Mouse (Mus musculus) heart, adult 2 months (tissue): Measurements from ENCODE around the gene C2cd5. TPM values are rescaled to one million over a fixed set of nuclear protein-coding genes. Genes with fewer than 3 reads are reported as not detected.

Experiments used
- DNase-seq, 2 experiments: peaks; one replicate each; pipeline ENCODE4 v3.0.0; 2021
- H3K27ac ChIP-seq: fragments of 200-600 bp; 2 replicates; pipeline ENCODE4 v1.8.1; 2022
- H3K27me3 ChIP-seq: fragments of 200-500 bp; 2 replicates; pipeline ENCODE4 v1.6.1; 2012; ENCODE audit warnings: mild to moderate bottlenecking, low read length, inconsistent platforms, mixed read lengths; ENCODE audit not compliant: control insufficient read depth, insufficient read depth
- H3K36me3 ChIP-seq: fragments of 200-500 bp; 2 replicates; pipeline ENCODE4 v1.6.1; 2012; ENCODE audit warnings: low read length, inconsistent platforms; ENCODE audit not compliant: control insufficient read depth, insufficient read depth
- H3K4me1 ChIP-seq: fragments of 200-500 bp; 2 replicates; pipeline ENCODE4 v1.6.1; 2011; ENCODE audit warnings: low read length; ENCODE audit not compliant: control insufficient read depth, insufficient read depth
- H3K4me3 ChIP-seq: fragments of 200-600 bp; 2 replicates; pipeline ENCODE4 v1.8.1; 2022
- H3K79me2 ChIP-seq: fragments of 200-500 bp; replicated peaks from 2 replicates; pipeline ENCODE4 v1.6.1; 2012; ENCODE audit warnings: mild to moderate bottlenecking, inconsistent platforms, low read length, moderate library complexity, mixed read lengths; ENCODE audit not compliant: control insufficient read depth, insufficient read depth
- H3K9ac ChIP-seq: fragments of 200-500 bp; 2 replicates; pipeline ENCODE4 v1.6.1; 2012; ENCODE audit warnings: low read depth, mild to moderate bottlenecking, control low read depth, inconsistent platforms, low read length, mixed read lengths
- CTCF ChIP-seq: fragments of 200-600 bp; IDR thresholded peaks from 2 replicates; pipeline ENCODE4 v1.8.1; 2022; ENCODE audit warnings: antibody characterized with exemption, mild to moderate bottlenecking, moderate library complexity
- EP300 ChIP-seq: fragments of 200-500 bp; IDR thresholded peaks from 2 replicates; pipeline ENCODE4 v1.6.1; 2011; ENCODE audit warnings: low read depth, low read length, control low read depth; ENCODE audit not compliant: insufficient read depth
- POLR2A ChIP-seq: fragments of 200-500 bp; IDR thresholded peaks from 2 replicates; pipeline ENCODE4 v1.6.1; 2011; ENCODE audit warnings: mild to moderate bottlenecking, low read depth, low read length, control low read depth; ENCODE audit not compliant: insufficient read depth
- WGBS: fragments of 180-500 bp; shearing (Covaris S2); methylation state at CpG from one replicate; pipeline ENCODE4 v1.1.7; 2018; 5-methylcytosine and 5-hydroxymethylcytosine counted together
- intact Hi-C: fragments of 180-260 bp; cut with DNase I; formaldehyde crosslinking; loops from one replicate; pipeline ENCODE4 v1.15.1; 2025
- polyA plus RNA-seq: library from polyadenylated mRNA; depleted of rRNA; stranded (reverse); fragments of >200 nt; gene quantifications from 2 replicates; pipeline ENCODE4 v1.2.3, GENCODE M21; 2012
- total RNA-seq, 2 experiments: library from RNA; stranded (reverse); gene quantifications; 2 replicates each; pipeline ENCODE4 v1.2.3; 2021

Gene C2cd5
- total and polyA plus RNA-seq, 3 experiments: 8.6 to 10.7 (median 9.9) TPM

DNA sequence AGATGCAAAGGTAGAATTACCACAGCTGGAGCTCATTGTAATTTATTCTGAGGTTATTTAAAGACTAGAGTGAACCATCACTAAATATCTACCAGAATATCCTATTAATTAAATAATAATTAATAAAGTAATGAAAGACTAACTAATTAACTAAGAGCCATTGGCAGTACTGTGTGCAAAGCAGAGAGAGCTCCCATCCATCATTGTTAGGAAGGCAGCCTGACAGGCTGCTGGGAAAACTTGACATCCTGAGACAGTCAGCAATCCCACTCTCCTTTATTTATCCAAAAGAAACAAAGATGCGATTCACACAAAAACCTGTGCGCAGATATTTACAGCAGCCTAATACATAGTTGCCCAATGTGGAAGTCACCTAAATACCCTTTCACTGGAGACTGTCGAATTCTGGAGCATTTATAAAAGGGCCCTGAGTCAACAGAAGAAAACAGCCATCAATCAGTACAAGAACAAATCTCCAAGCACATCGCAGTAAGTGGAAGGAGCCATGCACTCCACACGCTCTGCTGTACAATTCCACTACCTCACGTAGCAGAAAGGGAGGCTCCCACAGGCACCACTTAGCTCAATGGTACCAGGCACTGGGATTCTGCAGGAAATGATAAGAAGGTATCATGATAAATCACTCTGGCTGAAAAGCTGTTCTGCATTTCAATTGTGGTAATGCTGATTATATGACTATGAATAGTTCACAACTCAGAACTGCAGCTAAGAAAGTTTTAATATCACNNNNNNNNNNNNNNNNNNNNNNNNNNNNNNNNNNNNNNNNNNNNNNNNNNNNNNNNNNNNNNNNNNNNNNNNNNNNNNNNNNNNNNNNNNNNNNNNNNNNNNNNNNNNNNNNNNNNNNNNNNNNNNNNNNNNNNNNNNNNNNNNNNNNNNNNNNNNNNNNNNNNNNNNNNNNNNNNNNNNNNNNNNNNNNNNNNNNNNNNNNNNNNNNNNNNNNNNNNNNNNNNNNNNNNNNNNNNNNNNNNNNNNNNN is 120.0 kb downstream of the C2cd5 start:
- Histone ChIP-seq H3K4me1 (no peaks in the 10 kb centered on the region), H3K79me2 (no peaks in the 10 kb centered on the region), H3K27me3 (no peaks in the 10 kb centered on the region), H3K36me3 (no peaks in the 10 kb centered on the region), H3K27ac (no peak overlapping the region), H3K9ac (no peak overlapping the region), H3K4me3 (no peak overlapping the region)
- no peak for DNase-seq
- intact Hi-C loops: no loop called here
- 30% methylated on average over 6 of the region's 6 CpGs for WGBS
- TF ChIP-seq EP300: no peak

DNA sequence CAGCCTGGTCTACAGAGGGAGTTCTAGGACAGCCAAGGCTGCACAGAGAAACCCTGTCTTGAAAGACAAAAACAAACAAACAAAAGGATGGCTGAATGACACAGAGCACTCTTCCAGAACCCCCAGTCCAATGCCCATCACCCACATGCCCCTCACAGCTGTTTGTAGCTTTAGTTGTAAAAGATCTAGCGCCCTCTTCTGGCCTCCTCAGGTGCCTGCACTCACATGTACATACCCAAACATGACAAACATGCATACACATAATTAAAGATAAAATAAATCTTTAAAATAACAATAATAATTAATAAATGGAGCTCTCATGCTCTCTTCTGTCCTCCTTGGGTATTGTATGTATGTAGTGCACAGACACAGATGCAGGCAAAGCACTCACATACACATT is 122.7 kb downstream of the C2cd5 start:
- TF ChIP-seq CTCF (0 out of 2 replicates have a peak, but pooled peaks have one; percentile 10), POLR2A (no peak), EP300 (no peak)
- no peak for DNase-seq
- Histone ChIP-seq H3K9ac (no peak overlapping the region), H3K4me1 (no peaks in the 10 kb centered on the region), H3K27me3 (no peaks in the 10 kb centered on the region), H3K27ac (no peak overlapping the region), H3K79me2 (no peaks in the 10 kb centered on the region), H3K4me3 (no peak overlapping the region), H3K36me3 (no peaks in the 10 kb centered on the region)
- intact Hi-C loops: no loop called here
- 57% methylated on average over 1 of the region's 1 CpGs for WGBS

GRCm38 (mm10) chr6:142973289-142973688 is 126.7 kb downstream of the C2cd5 start:
- Histone ChIP-seq H3K27me3 (no peaks in the 10 kb centered on the region), H3K9ac (no peak overlapping the region), H3K79me2 (no peaks in the 10 kb centered on the region), H3K4me1 (no peaks in the 10 kb centered on the region), H3K4me3 (no peak overlapping the region), H3K36me3 (no peaks in the 10 kb centered on the region), H3K27ac (no peak overlapping the region)
- no peak for DNase-seq
- 91% methylated on average over 7 of the region's 7 CpGs for WGBS
- no peak for TF ChIP-seq EP300
- TF ChIP-seq CTCF: no peak
- no peak for TF ChIP-seq POLR2A
- intact Hi-C loops: no loop called here

GRCm38 (mm10) chr6:142972205-142972604 is 127.7 kb downstream of the C2cd5 start:
- WGBS: 46% methylated on average over 2 of the region's 2 CpGs
- no peak for DNase-seq
- no peak for TF ChIP-seq POLR2A
- no peak for TF ChIP-seq CTCF
- TF ChIP-seq EP300: no peak

DNA sequence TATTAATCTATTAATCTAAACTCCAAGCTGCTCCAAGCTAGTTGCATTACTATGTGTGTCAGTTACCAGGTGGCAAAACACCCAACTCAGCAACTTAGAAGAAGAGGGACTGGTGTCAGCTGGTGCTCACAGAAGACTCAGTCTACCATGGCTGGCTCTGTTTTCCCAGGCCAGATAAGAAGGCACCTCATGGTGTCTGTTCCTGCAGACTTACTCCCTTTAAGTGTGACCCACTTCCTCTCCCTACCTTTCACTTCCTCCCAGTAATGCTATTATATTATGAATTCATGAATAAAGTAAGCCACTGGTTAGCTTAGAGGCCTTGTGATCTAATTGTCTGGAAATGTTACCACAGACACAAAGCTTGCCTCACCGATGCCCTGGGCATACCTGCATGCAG is 132.5 kb downstream of the C2cd5 start:
- no peaks in the 10 kb centered on the region for H3K36me3 ChIP-seq
- intact Hi-C loops: loop anchor here (10.0 kb wide), 2 partner anchors 93 to 153 kb away; no protein-coding TSS in a partner anchor
- DNase-seq: no peak
- peaks cover 6% of the 10 kb centered on the region for H3K27me3 ChIP-seq
- H3K9ac ChIP-seq: no peak overlapping the region
- no peak overlapping the region for H3K27ac ChIP-seq
- H3K4me3 ChIP-seq: no peak overlapping the region
- H3K79me2 ChIP-seq: no peaks in the 10 kb centered on the region
- TF ChIP-seq CTCF (no peak), POLR2A (no peak), EP300 (no peak)
- WGBS: 88% methylated on average over 1 of the region's 1 CpGs
- no peaks in the 10 kb centered on the region for H3K4me1 ChIP-seq

More at GRCm38 (mm10) chr6:142972205-142972604, 127.7 kb downstream of the C2cd5 start:
- Histone ChIP-seq H3K4me1 (no peaks in the 10 kb centered on the region), H3K27me3 (no peaks in the 10 kb centered on the region), H3K36me3 (no peaks in the 10 kb centered on the region), H3K27ac (no peak overlapping the region), H3K9ac (no peak overlapping the region), H3K4me3 (no peak overlapping the region), H3K79me2 (no peaks in the 10 kb centered on the region)
- intact Hi-C loops: no loop called here
